Mouse (Mus musculus): ENCODE measurements at regions not wholly inside any gene's neighbourhood (a gene's known extent, or its start where the extent isn't known, plus 50 kb on each side); places are given as distances from the start of the nearest gene placed in this dataset.

DNA sequence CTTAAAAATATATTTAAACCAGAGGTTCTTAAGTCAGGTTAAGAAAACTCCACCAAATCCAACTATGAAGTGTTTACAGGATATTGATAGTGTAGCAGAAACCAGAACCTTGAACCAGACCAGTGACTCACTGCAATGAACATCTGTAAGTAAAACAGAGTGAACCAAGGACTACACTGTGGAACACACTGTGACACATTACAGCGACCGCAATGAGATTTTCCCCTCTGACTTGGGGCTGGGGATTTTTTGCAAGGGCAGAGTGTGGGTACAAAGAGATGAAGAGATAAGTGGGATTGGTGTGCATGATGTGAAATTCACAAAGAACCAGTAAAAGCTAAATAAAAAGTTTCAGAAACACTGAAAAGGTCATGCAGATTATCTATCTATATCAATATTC is 73.0 kb upstream of the Nrn1 start:
- no peak overlapping the region for H3K4me3 ChIP-seq (ENCODE audit: insufficient read depth, low read depth, low read length)
- WGBS, result 89% methylated on average over 2 of the region's 2 CpGs
- H3K27me3 ChIP-seq (replicated peaks; ENCODE audit: control insufficient read depth, insufficient read depth, low read length), result no peaks in the 10 kb centered on the region
- no peaks in the 10 kb centered on the region for H3K4me1 ChIP-seq (ENCODE audit: control insufficient read depth, insufficient read depth, low read length)
- DNase-seq, result no peak
- TF ChIP-seq CTCF (conservative IDR thresholded peaks at IDR 0.05; ENCODE audit: insufficient read depth, insufficient read length, low read depth, low read length), result no peak
- TF ChIP-seq POLR2A (IDR thresholded peaks at IDR 0.05; ENCODE audit: low read depth, low read length), result no peak
- no peaks in the 10 kb centered on the region for H3K36me3 ChIP-seq (ENCODE audit: control insufficient read depth, insufficient read depth, low read length)
- no peak overlapping the region for H3K27ac ChIP-seq (ENCODE audit: insufficient read depth, low read depth, low read length)

DNA sequence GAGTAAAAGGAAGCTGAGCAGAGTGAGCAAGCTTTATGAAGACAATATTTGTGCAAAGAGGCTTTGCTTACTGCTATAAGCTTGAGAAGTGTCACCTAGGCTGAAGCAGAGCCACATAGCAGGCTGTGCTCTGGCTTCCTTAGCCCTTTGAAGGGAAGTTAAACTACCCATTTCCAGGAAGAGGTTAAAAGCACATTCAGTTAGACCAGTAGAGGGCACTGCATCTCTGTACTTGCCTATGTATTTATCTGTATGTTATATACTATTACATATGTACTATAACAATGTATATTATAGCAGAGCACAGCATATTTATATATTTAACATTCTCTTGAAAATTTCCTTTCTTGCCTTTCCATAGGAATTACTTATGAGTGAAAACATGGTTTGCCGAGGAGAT is 54.4 kb upstream of the Nrn1 start:
- H3K27me3 ChIP-seq (replicated peaks; ENCODE audit: control insufficient read depth, insufficient read depth, low read length), result no peaks in the 10 kb centered on the region
- WGBS, result 94% methylated on average over 1 of the region's 1 CpGs
- TF ChIP-seq POLR2A (IDR thresholded peaks at IDR 0.05; ENCODE audit: low read depth, low read length) (no peak), CTCF (conservative IDR thresholded peaks at IDR 0.05; ENCODE audit: insufficient read depth, insufficient read length, low read depth, low read length) (0 out of 2 replicates have a peak, but pooled peaks have one; percentile 6)
- DNase-seq, result peak; percentile 2
- no peak overlapping the region for H3K27ac ChIP-seq (ENCODE audit: insufficient read depth, low read depth, low read length)
- H3K36me3 ChIP-seq (ENCODE audit: control insufficient read depth, insufficient read depth, low read length), result no peaks in the 10 kb centered on the region
- no peak overlapping the region for H3K4me3 ChIP-seq (ENCODE audit: insufficient read depth, low read depth, low read length)
- no peaks in the 10 kb centered on the region for H3K4me1 ChIP-seq (ENCODE audit: control insufficient read depth, insufficient read depth, low read length)
